Mouse (Mus musculus) adrenal gland, postnatal 36 days (tissue): Measurements from ENCODE around the gene Tbc1d2b. TPM values are rescaled to one million over a fixed set of nuclear protein-coding genes. Genes with fewer than 3 reads are reported as not detected.

Source experiments
- DNase-seq, 2 experiments: peaks; one replicate each; pipeline ENCODE4 v3.0.0; 2021; ENCODE audit warnings: mixed read lengths in 1 of 2
- long read RNA-seq, 2 experiments: library from polyadenylated mRNA; stranded (forward); transcript quantifications; one replicate each; pipeline ENCODE4 v2.0.0; 2021; ENCODE audit warnings: borderline sequencing depth in 2 of 2
- total RNA-seq, 2 experiments: library from RNA; stranded (reverse); gene quantifications; 2 replicates each; pipeline ENCODE4 v1.2.3; 2021

Gene Tbc1d2b
- 10 to 100 TPM; 36.0 to 41.1 TPM for total RNA-seq
- long read RNA-seq, experiment 1, full-length matches to known transcripts = 1 of 13 reads
- long read RNA-seq, experiment 1, partial matches to known transcripts = 8 of 13 reads
- long read RNA-seq, experiment 1, other reads (novel, unspliced or antisense) = 4 of 13 reads
- long read RNA-seq, experiment 2, full-length matches to known transcripts = 6 of 13 reads
- long read RNA-seq, experiment 2, partial matches to known transcripts = 2 of 13 reads
- long read RNA-seq, experiment 2, other reads (novel, unspliced or antisense) = 5 of 13 reads

DNA sequence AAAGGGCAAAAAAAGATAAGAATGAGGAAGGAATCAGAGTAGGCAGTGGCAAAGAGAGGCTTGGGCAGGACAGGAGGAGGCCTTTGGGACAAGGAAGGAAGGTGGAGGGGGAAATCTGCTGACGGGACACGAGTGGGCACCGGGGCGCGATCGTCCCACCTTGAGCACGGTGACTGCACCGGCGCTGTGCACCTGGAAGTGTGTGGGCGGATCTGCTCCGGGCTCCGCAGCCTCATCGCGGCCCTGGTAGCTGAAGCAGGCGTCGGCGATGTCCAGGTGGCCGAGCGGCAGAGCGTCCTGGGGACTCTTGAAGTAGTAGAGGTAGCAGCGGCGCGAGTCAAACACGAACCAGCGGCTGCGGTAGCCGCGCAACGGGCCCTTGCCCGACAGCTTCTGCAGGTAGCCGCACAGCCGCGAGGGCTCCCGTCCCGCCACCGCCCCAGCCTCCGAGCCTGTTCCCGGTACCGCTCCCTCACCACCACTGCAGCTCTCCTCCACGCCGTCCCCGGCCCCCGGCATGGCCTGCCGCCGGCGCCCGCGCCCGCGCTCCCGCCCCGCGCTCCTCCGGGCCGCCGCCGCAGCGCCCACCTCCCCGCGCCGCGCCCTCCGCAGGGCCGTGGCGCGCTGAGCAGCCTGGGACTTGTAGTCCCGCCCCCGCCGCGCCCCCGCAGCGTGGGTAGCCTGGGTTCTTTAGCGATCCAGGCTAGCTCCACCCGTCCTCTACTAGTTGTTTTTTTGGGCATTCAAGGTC lies at the start of gene Tbc1d2b:
Gene Tbc1d2b, minus strand, starts transcription at position 612 of the 751 bp plus-strand sequence.
- peak; percentile 75 to 90 for DNase-seq

DNA sequence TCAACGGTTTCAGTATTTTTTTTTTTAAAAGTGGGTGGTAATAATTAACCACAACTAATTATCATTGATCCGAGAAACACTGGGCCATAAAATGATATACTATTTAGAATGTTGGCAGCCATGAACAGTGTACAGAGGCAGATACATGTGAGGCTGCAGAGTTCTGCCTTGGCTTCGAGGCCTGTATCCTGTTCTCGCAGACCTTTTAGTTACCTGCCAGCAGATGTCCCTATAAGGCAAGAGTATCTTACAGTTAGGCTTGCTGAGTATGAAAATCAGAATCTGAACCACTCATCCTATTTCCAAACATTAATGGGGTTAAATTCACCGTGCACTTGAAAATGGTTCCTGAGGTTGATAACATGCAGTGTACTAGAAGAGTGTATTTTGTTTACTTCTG lies 45.7 kb upstream of the Tbc1d2b start:
- no peak for DNase-seq

DNA sequence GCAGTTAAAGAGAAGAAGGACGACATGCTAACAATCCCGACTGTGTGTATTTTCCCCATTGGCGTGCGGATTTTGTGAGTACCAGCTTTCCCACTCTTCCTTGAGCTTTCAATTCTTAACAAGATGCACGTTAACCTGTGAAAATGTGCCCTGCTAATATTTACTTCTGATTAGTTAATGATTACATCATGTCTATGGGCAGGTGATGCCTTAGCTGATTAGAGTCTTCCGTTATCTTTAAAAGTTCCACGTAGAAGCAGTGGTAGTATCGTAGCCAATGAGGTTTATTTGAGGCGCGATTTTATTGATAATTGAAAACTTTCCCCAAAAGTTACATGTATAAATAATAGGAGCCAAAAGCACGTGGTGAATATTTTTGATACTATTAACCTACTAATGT lies 45.1 kb upstream of the Tbc1d2b start:
- no peak for DNase-seq

DNA sequence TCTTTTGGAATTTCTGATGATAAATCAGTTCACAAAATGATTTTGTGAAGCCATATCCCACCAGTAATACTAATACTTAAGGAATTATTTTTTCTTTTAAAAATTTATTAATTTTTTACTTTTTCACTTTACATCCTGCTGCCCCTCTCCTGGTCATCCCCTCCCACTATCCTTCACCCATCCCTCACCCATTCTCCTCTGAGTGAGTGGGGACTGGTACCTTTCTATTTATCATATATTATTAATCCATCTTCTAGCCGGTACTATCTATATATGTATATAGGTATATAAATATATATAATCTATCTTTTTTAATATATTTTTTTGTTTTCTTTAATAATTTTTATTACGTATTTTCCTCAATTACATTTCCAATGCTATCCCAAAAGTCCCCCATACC lies 33.6 kb upstream of the Tbc1d2b start:
- no peak for DNase-seq

DNA sequence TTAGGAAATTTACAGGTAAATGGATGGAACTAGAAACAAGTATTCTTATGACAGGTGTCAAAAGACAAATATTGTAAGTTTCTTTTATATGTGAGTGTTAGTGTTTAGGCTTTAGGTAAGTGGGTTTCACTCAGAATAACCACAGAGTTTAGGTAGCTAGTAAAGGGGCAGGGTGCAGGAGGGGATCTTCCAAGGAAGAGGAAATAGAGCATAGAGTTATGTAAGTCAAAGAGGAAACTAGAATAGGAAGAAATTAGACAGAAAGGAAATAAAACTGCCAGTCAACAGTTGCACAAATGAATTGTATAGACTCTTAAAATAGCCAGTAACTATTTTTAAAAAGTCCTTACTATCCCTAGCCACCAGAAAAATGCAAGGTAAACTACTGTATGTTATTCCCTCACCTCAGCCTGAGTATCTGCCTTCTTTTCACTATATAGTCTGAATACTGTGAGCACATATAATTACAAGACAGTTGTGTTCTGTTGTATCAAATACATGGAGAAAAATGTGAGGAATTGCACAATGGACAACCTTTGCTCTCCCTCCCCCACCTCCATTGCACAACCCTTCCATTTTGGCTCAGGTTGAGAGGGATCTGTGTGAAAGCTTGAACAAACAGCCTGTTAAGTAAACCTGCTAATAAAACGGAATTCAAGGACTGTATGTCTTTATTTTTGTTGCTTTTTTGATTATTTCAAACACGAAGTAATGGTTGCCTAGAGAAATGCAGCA lies 32.7 kb upstream of the Tbc1d2b start:
- peak; percentile 3 to 17 for DNase-seq

DNA sequence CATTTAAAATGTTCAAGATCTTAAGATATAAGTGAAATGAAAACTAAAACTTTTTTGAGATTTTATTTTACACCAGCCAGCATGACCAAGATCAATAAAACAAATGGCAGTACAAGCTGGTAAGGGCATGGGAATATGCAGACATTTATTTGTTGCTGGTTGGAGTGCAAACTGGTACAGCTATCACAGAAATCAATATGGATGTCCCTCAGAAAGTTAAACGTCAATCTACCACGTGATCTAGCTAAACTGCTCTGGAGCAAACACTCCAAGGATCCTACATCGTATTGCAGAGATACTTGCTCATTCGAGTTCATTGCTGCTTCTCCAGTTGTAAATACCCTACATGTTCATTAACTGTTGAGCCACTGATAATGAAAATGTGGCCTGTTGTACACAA lies 32.1 kb upstream of the Tbc1d2b start:
- DNase-seq = no peak

DNA sequence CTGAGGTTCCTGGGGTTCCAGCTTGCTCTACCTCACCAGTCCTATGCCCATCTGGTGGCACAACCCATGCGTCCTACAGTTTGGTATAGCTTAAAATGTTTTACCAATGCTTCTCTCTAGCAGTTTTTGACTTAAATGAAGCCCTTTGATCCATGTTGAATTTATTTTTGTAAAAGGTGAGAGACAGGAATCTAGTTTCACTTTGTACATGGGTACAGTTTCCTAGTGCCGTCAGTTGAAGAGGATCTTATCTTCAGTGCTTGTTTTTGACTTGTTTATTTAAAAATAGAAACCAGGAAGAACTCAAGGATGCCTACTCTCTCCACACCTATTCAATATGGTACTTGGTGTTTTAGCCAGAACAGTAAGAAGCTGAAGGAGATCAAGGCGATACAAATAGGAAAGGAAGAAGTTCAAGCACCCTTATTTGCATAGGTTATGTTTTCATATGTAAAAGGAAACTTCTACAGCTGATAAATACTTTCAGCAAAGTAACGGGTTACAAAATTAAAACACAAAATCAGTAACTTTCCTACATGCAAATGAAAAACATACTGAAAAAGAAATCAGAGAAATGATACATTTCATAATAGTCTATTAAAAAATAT lies 30.6 kb upstream of the Tbc1d2b start:
- no peak for DNase-seq

DNA sequence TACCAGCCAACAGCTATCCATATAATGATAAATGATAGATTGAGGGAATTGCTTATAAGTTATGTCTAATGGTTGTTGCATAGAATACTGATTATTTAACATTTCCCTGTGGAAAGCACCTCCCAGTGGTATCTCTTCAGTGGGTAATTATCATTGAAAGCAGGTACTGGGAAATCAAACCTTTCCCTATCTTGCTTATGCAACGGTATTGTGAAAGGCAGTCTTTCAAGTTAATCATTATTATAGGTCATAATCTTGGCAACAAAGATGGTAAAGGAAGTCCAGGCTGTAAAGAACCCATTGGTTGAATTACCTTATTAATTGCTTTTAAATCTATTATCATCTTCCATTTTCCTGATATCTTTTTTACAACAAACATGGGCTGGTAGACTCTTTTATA lies 27.0 kb upstream of the Tbc1d2b start:
- no peak for DNase-seq

DNA sequence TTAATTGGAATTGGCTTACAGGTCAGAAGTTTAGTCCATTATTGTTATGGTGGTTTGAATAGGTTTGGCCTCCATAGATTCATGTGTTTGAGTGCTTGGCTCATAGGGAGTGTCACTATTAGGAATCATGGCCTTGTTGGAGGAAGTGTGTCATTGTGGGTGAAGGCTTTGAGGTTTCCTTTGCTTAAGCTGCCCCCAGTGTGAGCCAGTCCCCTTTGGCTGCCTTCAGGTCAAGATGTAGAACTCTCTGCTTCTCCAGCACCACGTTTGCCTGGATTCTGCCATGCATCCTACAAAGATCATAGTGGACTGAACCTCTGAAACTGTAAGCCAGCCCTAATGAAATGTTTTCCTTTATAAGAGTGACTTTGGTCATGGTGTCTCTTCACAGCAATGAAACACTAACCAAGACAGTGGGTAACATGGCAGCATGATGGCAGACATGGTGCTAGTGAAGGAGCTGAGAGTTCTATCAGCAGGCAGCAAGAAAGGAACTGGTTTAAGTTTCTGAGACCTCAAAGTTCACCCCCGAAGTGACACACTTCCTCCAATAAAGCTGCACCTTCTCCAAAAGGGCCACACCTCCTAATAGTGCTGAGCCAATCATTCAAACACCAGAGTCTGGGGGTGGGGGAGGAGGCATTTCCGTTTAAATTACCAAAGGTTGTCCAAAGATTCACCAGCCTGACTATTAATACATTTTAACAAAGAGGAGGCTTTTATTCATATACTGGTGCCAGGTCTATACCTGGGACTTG lies 23.2 kb upstream of the Tbc1d2b start:
- DNase-seq = no peak

DNA sequence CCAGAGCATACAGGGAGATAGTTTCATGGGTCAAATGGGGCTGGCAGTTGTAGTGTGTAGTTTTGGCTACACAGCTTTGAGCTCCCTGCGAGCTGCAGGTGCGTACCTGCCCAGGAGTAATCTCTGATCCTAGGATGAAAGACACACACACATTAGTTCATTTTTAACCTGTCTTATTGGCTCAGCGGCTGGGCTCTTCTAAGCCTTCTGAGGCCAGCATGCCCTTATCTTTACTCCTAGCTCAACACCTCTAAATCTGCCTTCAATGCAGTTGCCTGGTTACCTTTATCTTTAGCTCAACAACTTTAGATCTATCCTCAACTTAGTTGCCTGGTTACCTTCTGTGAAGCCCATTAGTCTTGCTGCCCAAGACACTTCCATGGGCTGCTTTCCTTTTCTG lies 7.8 kb upstream of the Tbc1d2b start:
- DNase-seq = no peak

DNA sequence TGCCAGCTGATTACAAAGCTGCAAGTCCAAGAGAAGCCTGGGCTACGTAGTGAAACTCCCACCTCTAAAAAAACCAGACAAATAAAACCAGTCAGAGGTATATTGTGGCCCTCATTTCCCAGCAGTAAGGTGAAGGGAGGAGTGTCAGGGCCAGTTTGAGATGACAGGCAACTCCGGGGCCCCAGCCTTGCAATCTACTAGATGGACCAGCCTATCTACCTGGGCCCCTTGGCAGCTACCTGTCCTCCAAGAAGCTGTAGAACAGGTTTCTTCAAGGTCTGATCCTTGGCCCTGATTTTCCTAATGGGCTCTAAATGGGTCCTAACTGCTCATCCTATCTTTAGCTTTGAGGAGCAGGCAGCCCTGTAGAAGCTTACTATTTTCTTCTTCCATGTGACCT lies 7.3 kb upstream of the Tbc1d2b start:
- no peak for DNase-seq

DNA sequence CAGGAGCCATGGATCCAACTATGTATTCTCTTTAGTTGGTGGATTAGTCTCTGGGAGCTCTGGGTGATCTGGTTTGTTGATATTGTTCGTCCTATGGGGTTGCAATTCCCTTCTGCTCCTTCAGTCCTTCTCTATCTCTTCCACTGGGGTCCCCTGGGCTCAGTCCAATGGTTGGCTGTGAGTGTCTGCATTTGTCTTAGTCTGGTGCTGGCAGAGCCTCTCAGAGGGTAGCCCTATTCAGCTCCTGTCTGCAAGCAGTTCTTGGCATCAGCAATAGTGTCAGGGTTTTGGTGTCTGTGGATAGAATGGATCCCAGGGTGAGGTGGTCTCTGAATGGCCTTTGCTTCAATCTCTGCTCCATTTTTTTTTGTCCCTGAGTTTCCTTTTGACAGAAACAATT lies 6.2 kb upstream of the Tbc1d2b start:
- DNase-seq = no peak

DNA sequence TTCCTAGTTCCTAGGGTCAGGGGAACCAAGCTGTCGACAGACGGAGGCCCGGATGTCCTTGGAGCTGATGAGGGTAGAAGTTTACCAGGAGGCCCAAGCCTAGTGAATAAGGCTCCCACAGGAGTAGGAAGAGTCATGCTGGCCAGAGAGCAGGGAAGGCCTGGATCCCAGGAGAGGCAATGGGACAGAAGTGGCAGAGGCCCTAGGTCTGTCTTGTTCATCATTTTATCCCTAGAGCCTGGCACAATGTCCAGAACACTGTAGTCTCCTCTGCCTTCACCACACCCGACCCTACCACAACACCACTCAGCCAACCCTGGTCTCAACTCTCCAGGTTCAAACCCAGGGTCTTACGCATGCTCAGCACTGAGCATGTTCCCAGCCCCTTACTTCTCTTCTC lies 5.3 kb upstream of the Tbc1d2b start:
- DNase-seq = no peak

DNA sequence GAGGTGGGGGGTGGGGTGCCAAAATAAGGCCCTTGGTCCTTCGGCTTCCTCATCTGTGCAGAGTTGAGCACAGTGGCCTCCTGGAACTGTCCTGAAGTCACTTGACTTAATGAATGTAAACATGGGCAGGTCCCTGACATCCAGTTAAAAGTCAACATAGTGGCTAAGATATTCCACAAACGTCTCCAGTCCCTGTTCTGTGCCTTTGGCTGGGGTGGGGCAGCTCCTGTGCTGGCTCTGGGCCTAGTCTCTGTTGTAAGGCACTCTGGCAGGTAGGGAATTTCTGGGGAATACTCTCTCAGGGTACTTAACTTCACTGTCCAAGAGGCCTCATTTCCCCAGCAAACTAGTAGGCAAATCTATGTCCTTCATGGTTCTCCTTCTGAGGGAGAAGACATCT lies 4.9 kb upstream of the Tbc1d2b start:
- DNase-seq = no peak

DNA sequence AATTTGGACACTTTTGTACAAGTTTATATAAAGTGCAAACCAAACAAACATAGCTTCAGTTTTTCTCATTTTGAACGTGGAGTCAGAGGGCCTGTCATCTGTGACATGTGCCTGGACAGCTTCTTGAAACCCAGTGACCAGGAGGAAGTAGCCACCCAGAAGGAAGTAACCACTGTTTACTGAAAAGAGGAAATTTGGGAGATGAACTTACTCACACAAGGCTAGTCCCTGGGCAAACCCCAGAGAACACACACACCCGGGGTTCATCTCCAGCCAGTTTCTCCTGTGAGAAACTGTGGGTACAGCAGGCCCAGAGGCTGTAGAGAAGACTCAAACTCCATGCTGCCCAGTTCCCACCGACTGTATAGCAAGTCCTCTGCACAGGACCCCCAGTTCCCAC lies 3.9 kb upstream of the Tbc1d2b start:
- no peak for DNase-seq

DNA sequence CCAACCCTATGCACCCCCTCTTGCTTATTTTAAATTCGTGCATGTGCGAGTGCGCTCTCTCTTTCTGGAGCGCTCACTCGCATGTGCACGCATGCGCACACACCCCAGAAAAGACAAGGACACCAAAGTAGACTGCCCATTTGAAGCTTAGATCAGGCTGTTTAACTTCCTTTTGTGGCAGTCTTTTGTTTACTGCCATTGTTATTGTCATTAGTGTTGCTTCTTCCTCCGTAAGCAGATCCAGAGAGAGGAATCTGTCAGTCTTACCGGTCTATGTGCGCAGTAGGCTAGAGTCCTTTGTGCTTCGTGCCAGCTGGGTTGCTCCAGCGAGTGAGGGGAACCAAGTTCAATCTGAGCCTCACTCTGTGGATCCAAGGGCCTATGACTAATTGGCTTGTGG lies 1.7 kb upstream of the Tbc1d2b start:
- DNase-seq = no peak

DNA sequence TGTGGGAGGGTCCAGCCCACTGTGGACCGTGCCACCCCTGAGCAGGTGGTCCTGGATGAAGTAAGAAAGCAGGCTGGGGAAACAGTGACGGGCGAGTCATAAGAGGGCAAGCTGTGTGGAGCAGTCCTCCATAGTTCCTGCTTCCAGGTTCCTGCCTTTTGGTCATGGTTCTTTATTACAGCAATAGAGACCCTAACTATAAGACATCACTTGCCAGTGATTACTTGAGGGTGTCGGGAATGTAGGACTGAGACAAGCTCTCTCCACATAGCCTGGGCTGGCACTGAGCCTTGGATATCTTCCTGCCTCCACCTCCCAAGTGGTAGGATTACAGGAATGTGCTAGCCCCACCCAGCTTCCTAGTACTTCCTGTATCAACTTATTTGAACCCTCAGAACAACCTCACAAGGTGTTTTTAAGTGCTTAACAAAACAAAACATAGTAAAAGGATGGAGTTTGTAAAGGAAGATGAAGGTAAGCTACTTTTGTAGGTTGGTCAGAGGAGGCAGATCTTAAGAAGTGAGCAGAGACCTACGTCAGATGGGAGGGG lies 1.0 kb upstream of the Tbc1d2b start:
- no peak for DNase-seq

DNA sequence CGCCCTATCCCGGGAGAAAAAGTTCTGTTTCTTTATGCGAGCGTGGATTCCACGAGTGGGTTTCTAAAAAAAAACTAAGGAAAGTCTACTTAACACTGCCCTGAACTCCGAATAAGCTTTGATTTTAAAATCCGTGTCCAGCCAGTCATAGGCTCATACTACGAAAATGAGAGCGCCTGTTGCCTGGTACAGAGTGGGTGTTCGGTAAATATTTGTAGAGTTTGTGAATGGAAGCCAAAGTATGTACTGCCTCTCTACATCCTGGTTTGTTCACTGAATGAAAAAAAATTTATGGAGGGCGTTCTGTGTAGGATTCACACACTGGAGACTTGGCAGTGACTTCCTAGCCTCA lies 316 bp upstream of the Tbc1d2b start:
- no peak for DNase-seq

DNA sequence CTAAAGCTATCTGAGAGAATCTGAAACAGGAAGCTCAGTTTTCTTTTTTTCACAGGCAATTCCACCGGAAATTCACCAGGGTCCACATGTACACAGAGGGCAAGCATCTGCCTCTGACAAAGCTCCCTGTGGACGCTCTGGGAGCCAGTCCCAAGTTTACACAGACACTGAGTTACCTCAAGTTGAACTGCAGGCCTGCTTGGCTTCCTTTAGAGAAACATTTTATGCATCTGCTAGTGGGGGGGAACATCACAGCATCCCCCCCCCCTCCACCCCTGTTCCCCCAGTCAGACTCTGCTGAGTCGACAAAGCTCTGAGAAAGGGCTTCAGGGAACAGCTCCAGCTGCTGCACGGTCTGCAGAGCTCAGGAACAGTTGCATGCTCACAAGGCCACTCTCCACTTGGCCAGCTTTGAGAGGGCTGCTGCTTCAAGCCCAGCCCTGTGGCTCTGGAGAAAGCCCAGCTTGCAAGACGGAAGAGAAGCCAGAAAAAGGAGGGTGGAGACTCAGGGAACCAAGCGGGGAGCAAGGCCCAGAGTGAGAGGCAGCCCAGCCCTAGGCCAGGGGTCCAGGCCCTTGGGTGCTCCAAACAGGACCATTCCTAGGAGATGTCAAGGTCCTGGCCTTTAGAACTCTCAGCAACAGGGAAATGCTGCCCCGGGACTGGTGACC lies 1.5 kb downstream of the Tbc1d2b start:
- peak; percentile 81 for DNase-seq

DNA sequence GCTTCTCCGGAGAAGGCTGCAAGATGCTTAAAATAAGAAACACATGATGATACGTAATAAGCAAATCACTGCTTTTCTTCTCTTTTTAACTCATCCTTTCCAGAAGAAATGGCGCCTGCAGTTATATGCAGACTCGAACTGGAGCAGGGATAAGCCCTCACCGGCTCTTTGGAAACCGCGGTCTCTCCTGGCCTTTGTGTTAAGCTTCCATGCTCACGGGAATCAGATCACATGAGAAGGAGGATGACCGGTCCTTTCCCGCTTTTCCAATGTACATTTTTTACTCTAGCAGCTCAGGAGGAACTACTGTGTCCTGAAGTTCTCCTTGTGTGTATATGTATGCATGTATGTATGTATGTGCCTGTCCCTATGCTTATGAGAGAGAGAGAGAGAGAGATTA lies 3.7 kb downstream of the Tbc1d2b start:
- no peak for DNase-seq

DNA sequence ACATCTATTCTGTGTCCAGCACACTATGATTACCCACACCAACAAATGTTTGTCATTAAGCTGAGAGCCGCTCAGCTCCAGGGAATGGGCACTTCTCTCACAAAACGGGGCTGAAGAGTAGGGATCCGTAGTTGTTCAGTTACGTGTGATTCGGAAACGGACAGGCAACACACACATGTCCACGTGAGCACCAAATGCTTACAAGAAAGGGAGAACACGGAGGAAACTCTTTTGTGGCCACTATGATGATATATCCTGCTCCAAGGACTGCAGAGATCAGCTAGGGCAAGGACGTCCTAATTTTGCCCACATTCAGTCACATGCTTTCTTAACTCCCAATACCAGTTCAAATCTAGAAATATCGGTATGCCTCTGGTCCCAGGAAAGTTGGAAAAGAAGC lies 4.5 kb downstream of the Tbc1d2b start:
- no peak for DNase-seq
